Mouse (Mus musculus) MEL (cell line): Measurements from ENCODE around the gene Cpped1. TPM values are rescaled to one million over a fixed set of nuclear protein-coding genes. Genes with fewer than 3 reads are reported as not detected.

Source experiments
- DNase-seq: peaks from one replicate; pipeline ENCODE4 v3.0.0; 2011; ENCODE audit warnings: low read depth, low spot score
- H3K27ac ChIP-seq: 2 replicates; pipeline ENCODE4 v1.5.1; 2012; ENCODE audit warnings: low read depth, mild to moderate bottlenecking, control low read depth, low read length, moderate library complexity; ENCODE audit not compliant: control insufficient read depth
- H3K27me3 ChIP-seq, 2 experiments: fragments of 150-350 bp in 1 of 2; sonication (generic) in 1 of 2; 2 replicates each; pipeline ENCODE4 v1.6.1; 2012; ENCODE audit warnings: low read length in 2 of 2, mild to moderate bottlenecking in 2 of 2, improper control_type of control experiment in 1 of 2, moderate library complexity in 1 of 2; ENCODE audit not compliant: insufficient read depth in 2 of 2, control insufficient read depth in 1 of 2
- H3K36me3 ChIP-seq, 2 experiments: 2 replicates each; pipeline ENCODE4 v1.6.1; 2012 to 2014; ENCODE audit warnings: low read length in 2 of 2, improper control_type of control experiment in 1 of 2, inconsistent platforms in 1 of 2, mild to moderate bottlenecking in 1 of 2; ENCODE audit not compliant: insufficient read depth in 2 of 2, control insufficient read depth in 1 of 2
- H3K4me1 ChIP-seq, 2 experiments: fragments of 150-350 bp in 1 of 2; sonication (generic) in 1 of 2; 2 replicates each; pipeline ENCODE4 v1.6.1; 2012; ENCODE audit warnings: low read length in 2 of 2, improper control_type of control experiment in 1 of 2, mild to moderate bottlenecking in 1 of 2; ENCODE audit not compliant: insufficient read depth in 2 of 2, control insufficient read depth in 1 of 2
- H3K4me3 ChIP-seq, 2 experiments: fragments of 150-350 bp in 1 of 2; sonication (generic) in 1 of 2; 2 replicates each; pipeline ENCODE4 v1.5.1; 2012; ENCODE audit warnings: low read depth in 2 of 2, low read length in 2 of 2, mild to moderate bottlenecking in 2 of 2, moderate library complexity in 2 of 2, control low read depth in 1 of 2, improper control_type of control experiment in 1 of 2; ENCODE audit not compliant: control insufficient read depth in 1 of 2, insufficient read depth in 1 of 2
- H3K79me2 ChIP-seq: 2 replicates; pipeline ENCODE4 v1.6.1; 2012; ENCODE audit warnings: mild to moderate bottlenecking, low read length, moderate library complexity; ENCODE audit not compliant: control insufficient read depth, poor library complexity, insufficient read depth
- H3K9ac ChIP-seq: 2 replicates; pipeline ENCODE4 v1.6.1; 2012; ENCODE audit warnings: low read depth, mild to moderate bottlenecking, control low read depth, low read length, moderate library complexity; ENCODE audit not compliant: control insufficient read depth, poor library complexity, severe bottlenecking
- H3K9me3 ChIP-seq: fragments of 150-350 bp; sonication (generic); replicated peaks from 2 replicates; pipeline ENCODE4 v1.6.1; 2012; ENCODE audit warnings: mild to moderate bottlenecking, low read length, improper control_type of control experiment, moderate library complexity; ENCODE audit not compliant: insufficient read depth
- CHD1 ChIP-seq: IDR thresholded peaks from 2 replicates; pipeline ENCODE4 v1.6.1; 2012; ENCODE audit warnings: low read depth, mild to moderate bottlenecking, inconsistent platforms, low read length, improper control_type of control experiment
- MAFK ChIP-seq: IDR thresholded peaks from 2 replicates; pipeline ENCODE4 v1.6.1; 2011; ENCODE audit warnings: low read depth, mild to moderate bottlenecking, low read length, improper control_type of control experiment, borderline replicate concordance
- MAZ ChIP-seq: IDR thresholded peaks from 2 replicates; pipeline ENCODE4 v1.6.1; 2012; ENCODE audit warnings: low read depth, mild to moderate bottlenecking, inconsistent platforms, low read length, improper control_type of control experiment
- MEF2A ChIP-seq: IDR thresholded peaks from 2 replicates; pipeline ENCODE4 v1.6.1; 2014; ENCODE audit warnings: low read depth, mild to moderate bottlenecking, inconsistent platforms, low read length, improper control_type of control experiment; ENCODE audit not compliant: poor library complexity, insufficient replicate concordance, severe bottlenecking; ENCODE audit errors: extremely low read depth
- MXI1 ChIP-seq: IDR thresholded peaks from 2 replicates; pipeline ENCODE4 v1.6.1; 2011; ENCODE audit warnings: mild to moderate bottlenecking, low read depth, low read length, improper control_type of control experiment
- MYB ChIP-seq: IDR thresholded peaks from 2 replicates; pipeline ENCODE4 v1.6.1; 2011; ENCODE audit warnings: mild to moderate bottlenecking, low read depth, low read length, improper control_type of control experiment
- MYC ChIP-seq: IDR thresholded peaks from 2 replicates; pipeline ENCODE4 v1.6.1; 2011; ENCODE audit warnings: low read depth, mild to moderate bottlenecking, low read length, improper control_type of control experiment, moderate library complexity
- NELFE ChIP-seq: IDR thresholded peaks from 2 replicates; pipeline ENCODE4 v1.6.1; 2011; ENCODE audit warnings: low read depth, low read length, improper control_type of control experiment
- NRF1 ChIP-seq: IDR thresholded peaks from 2 replicates; pipeline ENCODE4 v1.6.1; 2014; ENCODE audit warnings: low read depth, mild to moderate bottlenecking, inconsistent platforms, low read length, improper control_type of control experiment, moderate library complexity; ENCODE audit not compliant: poor library complexity, insufficient read depth, severe bottlenecking
- POLR2AphosphoS2 ChIP-seq: IDR thresholded peaks from 2 replicates; pipeline ENCODE4 v1.6.1; 2011; ENCODE audit warnings: low read length, improper control_type of control experiment
- RAD21 ChIP-seq: IDR thresholded peaks from 2 replicates; pipeline ENCODE4 v1.6.1; 2011; ENCODE audit warnings: mild to moderate bottlenecking, low read depth, low read length, improper control_type of control experiment
- RCOR1 ChIP-seq: IDR thresholded peaks from 2 replicates; pipeline ENCODE4 v1.6.1; 2012; ENCODE audit warnings: low read depth, mild to moderate bottlenecking, inconsistent platforms, low read length, improper control_type of control experiment
- SIN3A ChIP-seq: IDR thresholded peaks from 2 replicates; pipeline ENCODE4 v1.6.1; 2012; ENCODE audit warnings: low read length, improper control_type of control experiment, inconsistent platforms
- TAL1 ChIP-seq: IDR thresholded peaks from 2 replicates; pipeline ENCODE4 v1.6.1; 2012; ENCODE audit warnings: mild to moderate bottlenecking, inconsistent platforms, low read length, moderate library complexity, mixed read lengths
- TBP ChIP-seq: IDR thresholded peaks from 2 replicates; pipeline ENCODE4 v1.8.0; 2011; ENCODE audit warnings: low read depth, low read length, improper control_type of control experiment
- TCF12 ChIP-seq: IDR thresholded peaks from 2 replicates; pipeline ENCODE4 v1.6.1; 2014; ENCODE audit warnings: low read depth, mild to moderate bottlenecking, inconsistent platforms, low read length, improper control_type of control experiment, moderate library complexity
- UBTF ChIP-seq: IDR thresholded peaks from 2 replicates; pipeline ENCODE4 v1.6.1; 2012; ENCODE audit warnings: low read depth, mild to moderate bottlenecking, inconsistent platforms, low read length, improper control_type of control experiment, moderate library complexity, borderline replicate concordance; ENCODE audit not compliant: insufficient read depth
- USF1 ChIP-seq: IDR thresholded peaks from 2 replicates; pipeline ENCODE4 v1.6.1; 2014; ENCODE audit warnings: low read depth, mild to moderate bottlenecking, inconsistent platforms, low read length, improper control_type of control experiment, moderate library complexity
- USF2 ChIP-seq, 2 experiments: IDR thresholded peaks; 2 replicates each; pipeline ENCODE4 v1.6.1; 2011 to 2012; ENCODE audit warnings: improper control_type of control experiment in 2 of 2, low read length in 2 of 2, borderline replicate concordance in 1 of 2, inconsistent platforms in 1 of 2, low read depth in 1 of 2, mild to moderate bottlenecking in 1 of 2; ENCODE audit not compliant: insufficient read depth in 1 of 2
- ZKSCAN1 ChIP-seq: IDR thresholded peaks from 2 replicates; pipeline ENCODE4 v1.6.1; 2012; ENCODE audit warnings: low read depth, mild to moderate bottlenecking, inconsistent platforms, low read length, improper control_type of control experiment, moderate library complexity
- ZMIZ1 ChIP-seq: IDR thresholded peaks from 2 replicates; pipeline ENCODE4 v1.6.1; 2012; ENCODE audit warnings: low read depth, mild to moderate bottlenecking, inconsistent platforms, low read length, improper control_type of control experiment, moderate library complexity
- polyA plus RNA-seq, 2 experiments: library from polyadenylated mRNA; stranded (reverse) in 1 of 2; unstranded in 1 of 2; fragments of >175 nt in 1 of 2; fragments of >200 nt in 1 of 2; gene quantifications; 2 replicates each; pipeline versions ENCODE4 v1.2.1 to v1.2.4; 2012; ENCODE audit warnings: low replicate concordance in 2 of 2, low read depth in 1 of 2; ENCODE audit not compliant: insufficient read length in 2 of 2, insufficient read depth in 1 of 2, missing spikeins in 1 of 2
- total RNA-seq: library from RNA; depleted of rRNA; stranded (reverse); fragments of 300-350 nt; gene quantifications from 2 replicates; pipeline ENCODE4 v1.2.3, GENCODE M21; 2012

Gene Cpped1
- total and polyA plus RNA-seq, 3 experiments, result 14.1 to 29.9 TPM; not detected in 1

DNA sequence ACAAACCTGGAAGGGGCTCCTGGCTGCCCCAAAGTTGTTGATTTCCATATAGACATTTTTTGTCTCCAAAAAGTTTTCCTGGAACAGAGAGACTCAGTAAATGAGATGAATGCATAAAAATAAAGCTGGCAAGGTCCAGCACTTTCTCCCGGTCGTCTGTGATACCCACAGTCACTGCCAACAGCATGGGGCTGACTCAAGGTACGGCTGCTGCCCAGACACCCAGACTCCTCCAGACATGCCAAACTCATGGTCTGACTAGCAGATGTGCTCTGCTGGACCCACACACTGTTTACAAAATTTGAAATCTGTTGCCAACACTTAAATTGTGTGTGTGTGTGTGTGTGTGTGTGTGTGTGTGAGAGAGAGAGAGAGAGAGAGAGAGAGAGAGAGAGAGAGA, 14.4 kb downstream of the Cpped1 start:
- Histone ChIP-seq H3K27me3 (no peaks in the 10 kb centered on the region), H3K4me3 (no peak overlapping the region), H3K9me3 (no peaks in the 10 kb centered on the region), H3K36me3 (no peaks in the 10 kb centered on the region), H3K27ac (no peak overlapping the region), H3K9ac (no peak overlapping the region), H3K79me2 (no peaks in the 10 kb centered on the region), H3K4me1 (no peaks in the 10 kb centered on the region)
- TF ChIP-seq MEF2A (no peak), TAL1 (no peak), ZKSCAN1 (no peak), USF2 (IDR thresholded peaks at IDR 0.05; ENCODE audit: borderline replicate concordance in 1 of 2, insufficient read depth in 1 of 2, low read depth in 1 of 2, low read length in 2 of 2) (no peak), MAFK (no peak), MYB (no peak), CHD1 (no peak), TBP (no peak), MAZ (no peak), UBTF (no peak), POLR2AphosphoS2 (no peak), MXI1 (no peak), ZMIZ1 (no peak), RCOR1 (no peak), TCF12 (no peak), NELFE (no peak), RAD21 (no peak), SIN3A (no peak), USF1 (no peak)
- no peak for DNase-seq

DNA sequence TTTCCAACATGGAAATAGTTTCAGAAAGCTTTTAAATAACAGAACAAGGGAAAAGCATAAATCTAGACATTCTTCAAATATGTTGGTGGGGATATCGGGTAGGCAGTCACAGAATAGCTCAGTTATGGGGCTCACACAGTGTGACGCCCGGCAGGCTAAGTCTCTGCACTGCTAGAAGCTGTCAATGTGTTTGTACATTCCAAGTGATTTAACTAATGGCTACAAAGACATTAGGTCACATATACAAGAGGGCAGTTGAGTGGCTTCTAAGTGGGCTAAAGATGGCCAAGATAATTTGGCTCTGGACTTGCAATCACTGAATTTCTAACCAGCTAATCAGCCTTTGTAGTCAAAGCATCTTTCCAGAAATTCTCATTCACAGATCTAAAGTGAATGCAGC, 19.1 kb downstream of the Cpped1 start:
- Histone ChIP-seq H3K4me3 (no peak overlapping the region), H3K79me2 (no peaks in the 10 kb centered on the region), H3K27ac (no peak overlapping the region), H3K9me3 (no peaks in the 10 kb centered on the region), H3K4me1 (no peaks in the 10 kb centered on the region), H3K27me3 (no peaks in the 10 kb centered on the region), H3K36me3 (no peaks in the 10 kb centered on the region), H3K9ac (no peak overlapping the region)
- TF ChIP-seq NRF1 (no peak), MYC (no peak), MAZ (no peak), RCOR1 (no peak), UBTF (no peak), TAL1 (no peak), MAFK (no peak)
- DNase-seq, result no peak
